12 mouse cellular contexts compared by ENCODE assay signal in the genomic region with DNA sequence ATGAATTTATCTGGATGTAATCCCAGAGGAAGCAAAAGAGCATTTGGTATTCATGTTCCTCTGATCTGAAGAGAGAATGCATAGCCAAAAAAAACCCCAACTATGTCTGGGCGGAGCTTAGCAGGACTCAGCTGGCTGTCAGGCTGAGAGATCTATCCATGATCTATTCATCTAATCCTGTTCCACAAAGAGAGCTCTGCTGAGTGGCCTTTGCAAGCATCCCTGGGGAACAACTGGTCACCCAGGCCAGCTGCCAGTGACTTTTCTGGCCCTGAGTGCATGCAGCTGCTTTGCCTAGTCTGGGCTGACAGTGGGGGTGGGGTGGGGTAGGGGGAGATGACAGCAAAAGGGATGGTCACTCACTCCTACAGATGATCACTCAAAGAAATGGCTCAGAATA.
A peak's percentile ranks its signal among the peaks of the same experiment; 100 is the strongest.
DNase-seq lines count a peak whose midpoint lies in the region; ATAC-seq and TF ChIP-seq lines count a peak whose summit lies in the region.
"Had no signal": no experiment of that assay in that cellular context is flagged by ENCODE, and none has a peak within 500 bp of the region (broad histone marks: within the 10 kb centered on the region; RNA-seq: fewer than 3 reads in every experiment).

No protein-coding gene starts in this region.

- DNase-seq in embryo, embryonic 11 days: peak; percentile 31
- no peak for DNase-seq in embryo, embryonic 9.5 days (ENCODE audit: extremely low spot score)
- DNase-seq in midbrain, embryonic 10.5 days (ENCODE audit: low spot score): peak; percentile 25
- peak; percentile 41 to 61 for DNase-seq in heart, postnatal 14 days
- peak; percentile 20 for DNase-seq in lung, postnatal 14 days
- DNase-seq in liver, postnatal 0 days: no peak
- no peak for DNase-seq in layer of hippocampus, adult 8-10 months (ENCODE audit: low spot score in 2 of 2)
- DNase-seq: cerebellum, adult 8-10 months; right cerebral cortex, adult 18-20 months had no signal

- no peak overlapping the region for H3K9ac ChIP-seq in midbrain, embryonic 15.5 days
- H3K9ac ChIP-seq in liver, postnatal 0 days (replicated peaks): no peak overlapping the region
- H3K9ac ChIP-seq: forebrain, embryonic 13.5 days; limb, embryonic 12.5 days had no signal

- intact Hi-C loops in heart, postnatal 14 days (cut with DNase I): no loop called here

- H3K36me3 ChIP-seq in midbrain, embryonic 10.5 days: peaks cover 19% of the 10 kb centered on the region
- no peaks in the 10 kb centered on the region for H3K36me3 ChIP-seq in midbrain, embryonic 15.5 days (replicated peaks)
- H3K36me3 ChIP-seq in liver, postnatal 0 days (replicated peaks; ENCODE audit: insufficient read depth, low read length): no peaks in the 10 kb centered on the region

- H3K27me3 ChIP-seq in midbrain, embryonic 10.5 days (ENCODE audit: low read depth, poor library complexity, severe bottlenecking): no peaks in the 10 kb centered on the region
- H3K27me3 ChIP-seq in midbrain, embryonic 15.5 days (replicated peaks): no peaks in the 10 kb centered on the region
- H3K27me3 ChIP-seq in liver, postnatal 0 days (ENCODE audit: insufficient read depth, low read length): no peaks in the 10 kb centered on the region
- H3K27me3 ChIP-seq: forebrain, embryonic 13.5 days; limb, embryonic 12.5 days had no signal

- 93% methylated on average over 1 of the region's 1 CpGs for WGBS in midbrain, embryonic 10.5 days
- 88% methylated on average over 1 of the region's 1 CpGs for WGBS in midbrain, embryonic 15.5 days
- 83% methylated on average over 1 of the region's 1 CpGs for WGBS in liver, postnatal 0 days (ENCODE audit: insufficient replicate concordance)

- no peak overlapping the region for H3K4me2 ChIP-seq in midbrain, embryonic 15.5 days
- H3K4me2 ChIP-seq in liver, postnatal 0 days (ENCODE audit: low read depth, low read length): no peak overlapping the region
- H3K4me2 ChIP-seq: forebrain, embryonic 13.5 days; limb, embryonic 12.5 days had no signal

- no peak for TF ChIP-seq EP300 in liver, postnatal 0 days (IDR thresholded peaks at IDR 0.05; ENCODE audit: low read depth)

- no peak for ATAC-seq in midbrain, embryonic 15.5 days (replicated peaks)
- no peak for ATAC-seq in liver, postnatal 0 days
- ATAC-seq: forebrain, embryonic 13.5 days had no signal

- peaks cover 4% of the 10 kb centered on the region for H3K4me1 ChIP-seq in midbrain, embryonic 10.5 days
- H3K4me1 ChIP-seq in midbrain, embryonic 15.5 days: no peaks in the 10 kb centered on the region
- H3K4me1 ChIP-seq in liver, postnatal 0 days (ENCODE audit: insufficient read depth): no peaks in the 10 kb centered on the region
- H3K4me1 ChIP-seq: forebrain, embryonic 13.5 days had no signal

- H3K4me3 ChIP-seq in midbrain, embryonic 10.5 days: no peak overlapping the region
- H3K4me3 ChIP-seq in midbrain, embryonic 15.5 days: no peak overlapping the region
- H3K4me3 ChIP-seq in liver, postnatal 0 days (ENCODE audit: low read depth, low read length): no peak overlapping the region
- H3K4me3 ChIP-seq: forebrain, embryonic 13.5 days; limb, embryonic 12.5 days had no signal

- no peak overlapping the region for H3K27ac ChIP-seq in midbrain, embryonic 10.5 days (replicated peaks)
- H3K27ac ChIP-seq in midbrain, embryonic 15.5 days: no peak overlapping the region
- no peak overlapping the region for H3K27ac ChIP-seq in liver, postnatal 0 days (ENCODE audit: low read depth)
- H3K27ac ChIP-seq: forebrain, embryonic 13.5 days; limb, embryonic 12.5 days had no signal

- no peak for TF ChIP-seq CTCF in liver, postnatal 0 days (IDR thresholded peaks at IDR 0.05; ENCODE audit: low read depth)

- H3K9me3 ChIP-seq in midbrain, embryonic 10.5 days (replicated peaks): peaks cover 43% of the 10 kb centered on the region
- peaks cover 18% of the 10 kb centered on the region; the same call in 1 of the 2 replicates for H3K9me3 ChIP-seq in midbrain, embryonic 15.5 days
- H3K9me3 ChIP-seq in liver, postnatal 0 days (ENCODE audit: low read length): no peaks in the 10 kb centered on the region

Comparison
In these comparisons a context has a peak if more than half of its experiments do, and no peak if none do; other contexts are left out.
1. DNase-seq: peak in embryo, embryonic 11 days (single experiment), midbrain, embryonic 10.5 days (single experiment), heart, postnatal 14 days (2 of 2) and lung, postnatal 14 days (single experiment); none in embryo, embryonic 9.5 days (single experiment), liver, postnatal 0 days (single experiment) and layer of hippocampus, adult 8-10 months (0 of 2).